Mouse (Mus musculus): ENCODE data around the gene Depdc5.
"Not testable (repeated sequence)": the region's sequence is repeated elsewhere in the genome, so short reads cannot be mapped to it uniquely, and the experiment has no call there.

GRCm38 (mm10) chr5:32828766-32829165, 34.7 kb upstream of the Depdc5 start:
- not testable (repeated sequence) for TF ChIP-seq BHLHE40 (IDR thresholded peaks at IDR 0.05; ENCODE audit: low read depth, low read length); CTCF (conservative IDR thresholded peaks at IDR 0.05 in 1 of 2, IDR thresholded peaks at IDR 0.05 in 1 of 2; ENCODE audit: low read depth in 2 of 2, low read length in 2 of 2); POLR2A (IDR thresholded peaks at IDR 0.05; ENCODE audit: low read depth, low read length); MXI1 (IDR thresholded peaks at IDR 0.05; ENCODE audit: low read depth, low read length); E2F4 (IDR thresholded peaks at IDR 0.05; ENCODE audit: insufficient replicate concordance, low read depth, low read length); EP300 (IDR thresholded peaks at IDR 0.05; ENCODE audit: low read length); MYC (IDR thresholded peaks at IDR 0.05; ENCODE audit: low read depth, low read length); RCOR1 (conservative IDR thresholded peaks at IDR 0.05; ENCODE audit: low read depth, low read length); ZC3H11A (IDR thresholded peaks at IDR 0.05; ENCODE audit: low read depth, low read length); SMC3 (IDR thresholded peaks at IDR 0.05; ENCODE audit: low read depth, low read length); NELFE (IDR thresholded peaks at IDR 0.05; ENCODE audit: low read depth, low read length); ZMIZ1 (IDR thresholded peaks at IDR 0.05; ENCODE audit: low read depth, low read length); NRF1 (IDR thresholded peaks at IDR 0.05; ENCODE audit: low read depth, low read length)
